Mouse (Mus musculus) embryo, embryonic 10.5 days (tissue): ENCODE data around the gene Vps54.
"Not testable (repeated sequence)": the region's sequence is repeated elsewhere in the genome, so short reads cannot be mapped to it uniquely, and the experiment has no call there.

Source experiments
- DNase-seq: peaks from one replicate; pipeline ENCODE4 v3.0.0-alpha.2; 2015; ENCODE audit warnings: low spot score

The Vps54 gene

GRCm38 (mm10) chr11:21239021-21239661 is at the start of gene Vps54:
TSS of gene Vps54 (plus strand) at chr11:21239281.
- peak; percentile 60 for DNase-seq

- not testable (repeated sequence) for DNase-seq
Observed at GRCm38 (mm10) chr11:21191821-21192220, 47.3 kb upstream of the Vps54 start.

- no peak for DNase-seq
Observed at GRCm38 (mm10) chr11:21194851-21195250, 44.2 kb upstream of the Vps54 start.

- DNase-seq = no peak
Observed at GRCm38 (mm10) chr11:21209046-21209445, 30.0 kb upstream of the Vps54 start.

GRCm38 (mm10) chr11:21209701-21210100 is 29.4 kb upstream of the Vps54 start:
- not testable (repeated sequence) for DNase-seq

GRCm38 (mm10) chr11:21217419-21217818 is 21.7 kb upstream of the Vps54 start:
- no peak for DNase-seq

- DNase-seq = no peak
Observed at GRCm38 (mm10) chr11:21219281-21219680, 19.8 kb upstream of the Vps54 start.

- DNase-seq = no peak
Observed at GRCm38 (mm10) chr11:21219851-21220587, 19.1 kb upstream of the Vps54 start.

GRCm38 (mm10) chr11:21220754-21221153 is 18.3 kb upstream of the Vps54 start:
- DNase-seq = no peak

GRCm38 (mm10) chr11:21221396-21221795 is 17.7 kb upstream of the Vps54 start:
- DNase-seq = no peak

GRCm38 (mm10) chr11:21222606-21223207 is 16.4 kb upstream of the Vps54 start:
- no peak for DNase-seq

GRCm38 (mm10) chr11:21223539-21223938 is 15.5 kb upstream of the Vps54 start:
- DNase-seq = no peak

- DNase-seq = no peak
Observed at GRCm38 (mm10) chr11:21224041-21224440, 15.0 kb upstream of the Vps54 start.

GRCm38 (mm10) chr11:21224446-21224845 is 14.6 kb upstream of the Vps54 start:
- no peak for DNase-seq

GRCm38 (mm10) chr11:21224983-21225382 is 14.1 kb upstream of the Vps54 start:
- DNase-seq = no peak

- DNase-seq = no peak
Observed at GRCm38 (mm10) chr11:21235381-21235780, 3.7 kb upstream of the Vps54 start.

GRCm38 (mm10) chr11:21235821-21236220 is 3.3 kb upstream of the Vps54 start:
- DNase-seq = no peak

GRCm38 (mm10) chr11:21236996-21237395 is 2.1 kb upstream of the Vps54 start:
- DNase-seq = no peak

- DNase-seq = no peak
Observed at GRCm38 (mm10) chr11:21237474-21238278, 1.4 kb upstream of the Vps54 start.

- peak; percentile 71 for DNase-seq
Observed at GRCm38 (mm10) chr11:21238279-21239020, 631 bp upstream of the Vps54 start.

GRCm38 (mm10) chr11:21239763-21240509 is 855 bp downstream of the Vps54 start:
- DNase-seq = peak; percentile 48
